Mouse (Mus musculus): ENCODE measurements at regions not wholly inside any gene's neighbourhood (a gene's known extent, or its start where the extent isn't known, plus 50 kb on each side); places are given as distances from the start of the nearest gene placed in this dataset.
A peak's percentile ranks its signal among the peaks of the same experiment; 100 is the strongest.

- no peak for DNase-seq (ENCODE audit: low read depth, low spot score)
Observed at GRCm38 (mm10) chr4:24415048-24415447, 81.2 kb upstream of the Mms22l start.

- no peak for DNase-seq (ENCODE audit: low read depth, low spot score)
Observed at GRCm38 (mm10) chr4:24429092-24429928, 66.9 kb upstream of the Mms22l start.

GRCm38 (mm10) chr4:24429929-24430752 lies 66.1 kb upstream of the Mms22l start:
- DNase-seq (ENCODE audit: low read depth, low spot score) = no peak

- no peak for DNase-seq (ENCODE audit: low read depth, low spot score)
Observed at GRCm38 (mm10) chr4:24430753-24431072, 65.5 kb upstream of the Mms22l start.

- peak; percentile 95 for DNase-seq (ENCODE audit: low read depth, low spot score)
Observed at GRCm38 (mm10) chr4:24437258-24437657, 59.0 kb upstream of the Mms22l start.
